Mouse (Mus musculus) megakaryocyte, adult 5-6 weeks (primary cell): ENCODE data around the gene Ctsg. TPM values are rescaled to one million over a fixed set of nuclear protein-coding genes. Genes with fewer than 3 reads are reported as not detected.

Experiments used
- total RNA-seq, 2 experiments: library from RNA; stranded (forward) in 1 of 2; stranded (reverse) in 1 of 2; fragments of 153-499, 151-499 nt in 1 of 2; fragments of 221-1000, 200-1000 nt in 1 of 2; gene quantifications; 2 replicates each; pipeline versions ENCODE4 v1.2.3 to v1.2.4; 2015 to 2017

Gene Ctsg
- total RNA-seq, 2 experiments from 2014 or later, result 280 to 309 TPM

Other genes with a start within 250 kb of the Ctsg start
- gene Nynrin, start 248.6 kb downstream of the Ctsg start, total RNA-seq (2015), result 1.1 and 1.6 TPM in 2 replicates
- 1.4 and 1.5 TPM in 2 replicates for gene Nynrin, start 248.6 kb downstream of the Ctsg start, total RNA-seq (2017)
- gene Cbln3, start 218.2 kb downstream of the Ctsg start, total RNA-seq (2015), result 0.40 TPM in 1 of 2 replicates, not detected in the other
- gene Cbln3, start 218.2 kb downstream of the Ctsg start, total RNA-seq (2017), result 0.44 TPM in 1 of 2 replicates, not detected in the other
- 9.4 and 11.8 TPM in 2 replicates for gene Khnyn, start 217.6 kb downstream of the Ctsg start, total RNA-seq (2015)
- 33.7 and 37.6 TPM in 2 replicates for gene Khnyn, start 217.6 kb downstream of the Ctsg start, total RNA-seq (2017)
- 1.9 and 3.0 TPM in 2 replicates for gene Sdr39u1, start 202.3 kb downstream of the Ctsg start, total RNA-seq (2015)
- gene Sdr39u1, start 202.3 kb downstream of the Ctsg start, total RNA-seq (2017), result 0.99 and 2.9 TPM in 2 replicates
- gene Cma1, start 157.9 kb downstream of the Ctsg start, total RNA-seq (2015), result 0.51 and 1.0 TPM in 2 replicates
- 1.8 TPM in 1 of 2 replicates, not detected in the other for gene Cma1, start 157.9 kb downstream of the Ctsg start, total RNA-seq (2017)
- not detected in 2 replicates for gene Cma2, start 151.6 kb downstream of the Ctsg start, total RNA-seq (2015)
- not detected in 2 replicates for gene Cma2, start 151.6 kb downstream of the Ctsg start, total RNA-seq (2017)
- not detected in 2 replicates for gene Mcpt1, start 84.6 kb downstream of the Ctsg start, total RNA-seq (2015)
- gene Mcpt1, start 84.6 kb downstream of the Ctsg start, total RNA-seq (2017), result not detected in 2 replicates
- gene Mcpt9, start 72.1 kb downstream of the Ctsg start, total RNA-seq (2015), result not detected in 2 replicates
- not detected in 2 replicates for gene Mcpt9, start 72.1 kb downstream of the Ctsg start, total RNA-seq (2017)
- not detected in 2 replicates for gene Mcpt2, start 60.5 kb downstream of the Ctsg start, total RNA-seq (2015)
- gene Mcpt2, start 60.5 kb downstream of the Ctsg start, total RNA-seq (2017), result not detected in 2 replicates
- not detected in 2 replicates for gene Mcpt4, start 40.3 kb downstream of the Ctsg start, total RNA-seq (2015)
- not detected in 2 replicates for gene Mcpt4, start 40.3 kb downstream of the Ctsg start, total RNA-seq (2017)
- 641 and 651 TPM in 2 replicates for gene Mcpt8, start 17.3 kb downstream of the Ctsg start, total RNA-seq (2015)
- 298 and 314 TPM in 2 replicates for gene Mcpt8, start 17.3 kb downstream of the Ctsg start, total RNA-seq (2017)
- gene Gzme, start 18.1 kb upstream of the Ctsg start, total RNA-seq (2015), result not detected in 2 replicates
- not detected in 2 replicates for gene Gzme, start 18.1 kb upstream of the Ctsg start, total RNA-seq (2017)
- gene Gzmd, start 30.0 kb upstream of the Ctsg start, total RNA-seq (2015), result not detected in 2 replicates
- not detected in 2 replicates for gene Gzmd, start 30.0 kb upstream of the Ctsg start, total RNA-seq (2017)
- gene Gzmg, start 57.0 kb upstream of the Ctsg start, total RNA-seq (2015), result not detected in 2 replicates
- gene Gzmg, start 57.0 kb upstream of the Ctsg start, total RNA-seq (2017), result not detected in 2 replicates
- gene Gzmn, start 72.0 kb upstream of the Ctsg start, total RNA-seq (2015), result not detected in 2 replicates
- not detected in 2 replicates for gene Gzmn, start 72.0 kb upstream of the Ctsg start, total RNA-seq (2017)
- gene Gzmf, start 108.8 kb upstream of the Ctsg start, total RNA-seq (2015), result not detected in 2 replicates
- not detected in 2 replicates for gene Gzmf, start 108.8 kb upstream of the Ctsg start, total RNA-seq (2017)
- gene Gzmc, start 132.1 kb upstream of the Ctsg start, total RNA-seq (2015), result 0.16 TPM in 1 of 2 replicates, not detected in the other
- not detected in 2 replicates for gene Gzmc, start 132.1 kb upstream of the Ctsg start, total RNA-seq (2017)
- 1.8 and 2.1 TPM in 2 replicates for gene Gzmb, start 159.7 kb upstream of the Ctsg start, total RNA-seq (2015)
- gene Gzmb, start 159.7 kb upstream of the Ctsg start, total RNA-seq (2017), result 1.7 and 2.1 TPM in 2 replicates